Mouse (Mus musculus) right cerebral cortex, postnatal 36 days (tissue): ENCODE data around the gene Pabpc4.
"Not testable (repeated sequence)": the region's sequence is repeated elsewhere in the genome, so short reads cannot be mapped to it uniquely, and the experiment has no call there.

Experiments used
- DNase-seq, 2 experiments: peaks; one replicate each; pipeline ENCODE4 v3.0.0; 2022; ENCODE audit warnings: low spot score in 2 of 2, mixed read lengths in 1 of 2

Gene Pabpc4

DNA sequence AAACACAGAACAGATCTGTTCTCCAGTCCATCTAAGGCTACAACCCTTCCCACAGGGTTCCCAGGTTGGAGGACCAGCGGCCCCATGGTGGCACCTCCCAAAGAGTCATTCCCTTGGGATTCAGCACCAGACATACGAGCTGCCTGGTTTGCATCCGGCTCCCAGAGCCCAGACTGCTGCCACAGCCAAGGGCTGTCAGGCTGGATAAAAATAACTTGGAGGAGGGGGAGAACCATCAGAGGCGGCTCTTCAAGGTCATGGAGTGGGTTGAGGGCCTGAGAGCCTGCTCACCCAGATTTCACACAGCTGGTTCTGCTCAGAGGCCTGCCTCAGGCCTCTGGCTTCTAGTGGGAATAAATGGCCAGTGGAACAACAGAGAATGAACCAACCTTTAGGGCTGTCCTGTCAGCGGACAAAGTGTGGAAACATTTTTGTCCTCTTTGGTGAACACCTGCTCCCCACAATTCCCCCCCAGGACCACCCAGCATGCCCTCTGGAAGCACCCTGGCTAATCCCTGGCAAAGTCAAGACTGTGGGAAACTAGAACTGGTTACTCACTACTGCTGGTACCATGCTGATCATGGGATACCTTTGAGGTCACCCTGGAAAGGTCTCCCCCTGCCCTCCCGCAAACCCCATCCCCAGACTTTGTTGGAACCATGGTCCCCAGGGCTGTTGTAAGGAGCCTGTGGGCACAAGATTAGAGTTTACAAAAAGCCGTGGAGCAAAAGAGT, 14.8 kb upstream of the Pabpc4 start:
- DNase-seq: no peak

DNA sequence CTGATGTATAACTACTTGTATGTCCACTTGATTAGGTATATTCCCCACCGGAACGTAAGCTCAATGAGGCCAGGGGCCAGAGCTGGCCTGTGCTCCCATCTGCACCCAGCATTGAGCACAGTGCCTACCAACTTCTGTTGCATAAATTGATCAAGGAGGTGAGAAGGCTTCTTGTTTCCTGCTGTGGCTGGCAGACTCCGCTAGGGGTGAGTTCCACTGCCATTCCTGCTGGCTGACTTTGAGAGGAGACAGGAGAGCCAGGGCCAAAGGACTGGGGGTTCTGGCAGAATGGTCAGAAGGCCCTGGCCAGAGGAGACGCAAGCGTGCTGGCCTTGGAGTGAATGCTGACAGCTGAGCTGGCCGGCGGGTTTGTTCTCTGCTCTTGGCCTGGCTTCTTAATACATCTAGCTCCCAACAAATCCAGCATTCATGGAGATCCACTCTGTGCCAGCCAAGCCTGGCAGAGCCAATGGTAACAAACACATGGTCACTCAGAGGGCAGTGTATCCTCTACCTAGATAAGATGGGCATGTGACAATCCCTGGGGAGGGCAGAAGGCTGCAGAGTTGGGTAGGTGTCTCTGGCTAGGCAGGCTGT, 13.1 kb upstream of the Pabpc4 start:
- DNase-seq: peak; percentile 72 to 78

DNA sequence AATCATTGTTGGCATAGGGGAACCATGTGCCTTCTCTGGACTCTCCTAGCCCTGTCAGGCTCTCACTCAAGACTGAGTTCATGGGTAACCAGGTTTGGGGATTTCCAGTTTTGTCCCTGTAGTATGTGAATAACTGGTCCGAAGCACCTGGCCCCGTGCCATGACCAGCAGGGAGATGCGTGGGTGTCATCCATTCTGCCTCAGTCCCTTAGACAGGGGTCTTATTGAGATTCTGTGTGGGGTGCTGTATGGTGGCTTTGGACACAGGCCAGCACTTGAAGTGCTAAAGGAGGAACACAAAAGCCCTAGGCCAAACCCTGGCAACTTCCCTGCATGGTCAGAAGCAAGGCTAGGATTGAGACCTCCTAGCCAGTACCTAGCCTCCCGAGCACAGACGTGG, 9.9 kb upstream of the Pabpc4 start:
- DNase-seq: no peak

DNA sequence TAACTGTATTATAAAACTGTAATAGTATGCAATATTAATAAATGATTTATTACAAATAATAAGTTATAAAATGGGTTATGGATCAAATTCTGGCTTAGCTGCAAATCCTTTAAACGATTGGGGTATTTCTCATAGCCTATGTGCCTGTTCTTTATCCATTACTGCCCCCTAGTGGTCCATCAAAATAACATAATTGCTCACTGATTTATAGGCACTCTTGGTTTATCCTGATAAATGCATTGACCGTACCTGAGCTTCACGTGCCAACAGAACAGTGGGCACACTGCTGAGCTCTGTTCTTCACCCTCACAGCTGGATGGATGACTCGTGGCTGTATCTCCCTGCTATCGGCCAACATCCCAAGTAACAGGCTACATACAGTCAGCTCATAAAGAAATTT, 7.5 kb upstream of the Pabpc4 start:
- no peak for DNase-seq

DNA sequence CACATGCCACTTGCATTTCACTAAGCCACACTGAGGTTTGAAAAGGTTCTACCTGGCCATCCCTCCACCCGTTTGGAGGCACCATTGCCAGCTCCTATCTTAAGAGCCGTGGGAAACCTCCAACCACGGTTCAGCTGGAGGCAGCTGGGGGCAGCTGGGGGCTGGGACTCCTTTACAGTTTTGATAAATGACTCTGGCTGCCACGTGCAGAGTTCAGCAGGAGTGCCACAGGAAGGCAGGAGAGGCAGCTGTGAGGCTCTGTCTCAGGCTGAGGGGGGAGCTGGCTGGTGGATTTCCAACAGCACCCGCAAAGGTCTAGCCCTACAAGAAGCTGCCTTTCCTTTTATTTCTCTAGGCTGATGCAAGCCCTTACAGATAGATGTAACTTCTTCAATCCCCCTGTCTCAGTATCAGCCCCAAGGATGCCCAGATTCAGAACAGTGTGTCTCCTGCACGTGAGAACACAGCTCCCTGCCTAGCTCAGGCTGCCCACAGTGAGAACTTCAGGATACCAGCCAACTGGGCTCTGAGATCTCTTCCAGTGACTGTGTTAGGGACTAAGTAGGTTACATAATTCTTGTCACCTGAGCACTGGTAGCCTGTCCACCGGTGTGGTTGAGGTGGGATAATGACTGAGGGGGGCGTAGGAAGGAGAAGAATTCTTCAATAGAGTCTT, 1.9 kb upstream of the Pabpc4 start:
- DNase-seq: no peak

DNA sequence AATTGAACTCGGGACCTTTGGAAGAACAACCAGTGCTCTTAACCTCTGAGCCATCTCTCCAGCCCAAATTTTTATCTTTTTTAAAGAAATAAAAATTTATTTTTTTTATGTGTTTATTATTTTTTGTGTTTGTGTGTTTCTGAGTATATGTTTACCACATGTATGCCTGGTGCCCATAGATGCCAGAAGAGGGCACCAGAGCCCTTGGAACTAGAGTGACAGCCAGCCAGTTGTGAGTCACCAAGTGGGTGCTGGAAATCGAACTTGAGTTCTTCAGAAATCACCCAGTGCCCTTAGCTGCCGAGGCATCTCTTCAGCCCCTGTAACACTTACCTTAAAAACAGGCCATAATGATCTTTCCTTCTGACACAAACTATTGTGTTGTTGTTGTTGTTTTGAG, 8.9 kb downstream of the Pabpc4 start:
- no peak for DNase-seq

DNA sequence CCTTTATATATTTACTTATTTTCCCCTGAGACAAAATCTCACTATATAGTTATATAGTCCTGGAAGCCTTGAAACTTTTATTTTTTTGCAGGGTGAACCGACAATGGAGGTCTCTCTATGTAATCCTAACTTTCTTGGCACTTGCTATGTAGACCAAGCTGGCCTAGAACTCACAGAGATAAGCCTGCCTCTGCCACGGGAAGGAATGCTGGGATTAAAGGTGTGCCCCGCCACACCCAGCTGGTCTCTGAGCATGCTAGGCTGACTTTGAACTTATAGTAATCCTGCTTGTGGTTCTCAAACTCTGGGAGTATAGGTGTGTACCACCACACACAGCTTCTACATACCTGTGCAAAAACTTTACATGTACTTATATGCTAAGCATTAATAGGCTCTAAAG, 18.0 kb downstream of the Pabpc4 start:
- no peak for DNase-seq

DNA sequence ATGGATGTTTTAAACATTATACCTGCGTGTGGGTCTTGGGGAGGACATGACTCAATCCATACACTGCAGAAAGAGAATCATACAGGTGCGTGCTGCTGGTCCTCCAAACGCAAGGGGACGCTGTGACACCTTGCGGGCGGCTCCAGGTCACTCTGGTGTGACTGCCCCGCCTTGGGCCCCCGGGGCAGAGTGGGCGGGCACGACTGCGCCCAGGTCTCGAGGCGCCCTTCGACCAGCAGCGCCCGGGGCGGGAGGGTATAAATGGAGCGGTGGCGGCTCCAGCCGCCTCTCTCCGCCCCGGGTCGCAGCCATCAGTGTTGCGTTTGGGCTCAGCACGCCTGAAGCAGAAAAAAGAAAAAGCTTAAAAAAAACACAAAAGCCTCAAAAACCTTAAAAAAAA, 20.3 kb downstream of the Pabpc4 start:
- DNase-seq: peak; percentile 76 to 77

DNA sequence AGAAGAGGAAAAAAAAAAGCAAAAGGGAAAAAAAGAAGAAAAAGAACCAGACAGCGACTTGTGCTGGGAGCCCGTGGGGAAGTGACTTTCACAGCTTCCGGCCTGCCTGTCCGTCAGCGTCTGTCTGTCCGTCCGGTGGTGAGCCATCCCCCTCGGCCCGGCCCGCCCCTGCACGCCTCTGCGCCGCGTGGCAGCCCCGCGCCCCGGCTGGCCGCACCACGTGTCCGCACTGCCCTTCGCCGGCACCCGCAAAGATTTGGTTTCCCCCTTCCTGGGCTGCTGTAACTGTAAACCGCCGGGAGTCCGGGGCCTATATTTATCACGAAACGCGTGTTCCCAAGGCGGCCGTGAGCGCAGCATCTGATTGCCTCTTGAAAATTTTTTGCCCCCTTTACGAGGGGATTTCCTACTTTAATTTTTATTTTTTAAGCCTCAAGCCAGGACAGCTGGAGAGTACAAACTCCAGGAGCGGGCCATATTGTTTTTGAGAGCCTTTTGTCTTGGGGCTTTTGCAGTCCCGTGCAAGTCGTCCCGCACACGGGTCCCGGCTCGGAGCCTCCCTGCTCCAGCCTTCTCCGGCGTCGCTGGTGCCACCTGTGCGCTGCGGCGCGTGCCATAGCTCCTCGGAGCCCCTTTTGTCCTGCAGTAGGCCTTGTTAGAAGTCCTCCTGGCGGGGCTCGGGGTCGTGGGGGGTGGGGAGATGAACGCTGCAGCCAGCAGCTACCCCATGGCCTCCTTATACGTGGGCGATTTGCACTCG, 20.9 kb downstream of the Pabpc4 start:
- DNase-seq: not testable (repeated sequence)

DNA sequence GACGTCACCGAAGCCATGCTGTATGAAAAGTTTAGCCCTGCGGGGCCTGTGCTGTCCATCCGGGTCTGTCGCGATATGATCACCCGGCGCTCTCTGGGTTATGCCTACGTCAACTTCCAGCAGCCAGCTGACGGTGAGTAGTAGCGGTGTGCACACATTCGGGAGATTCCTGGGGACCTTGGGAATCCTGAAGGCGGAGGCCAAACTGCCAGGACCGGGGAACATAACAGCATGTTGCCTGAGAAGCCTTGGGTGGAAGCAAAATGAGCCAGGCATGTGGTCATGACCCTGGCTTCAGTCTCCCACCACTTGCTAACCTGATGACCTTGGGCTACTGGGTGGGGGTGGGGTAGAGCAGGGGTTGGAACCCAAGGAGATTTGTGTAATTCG, 21.5 kb downstream of the Pabpc4 start:
- not testable (repeated sequence) for DNase-seq

DNA sequence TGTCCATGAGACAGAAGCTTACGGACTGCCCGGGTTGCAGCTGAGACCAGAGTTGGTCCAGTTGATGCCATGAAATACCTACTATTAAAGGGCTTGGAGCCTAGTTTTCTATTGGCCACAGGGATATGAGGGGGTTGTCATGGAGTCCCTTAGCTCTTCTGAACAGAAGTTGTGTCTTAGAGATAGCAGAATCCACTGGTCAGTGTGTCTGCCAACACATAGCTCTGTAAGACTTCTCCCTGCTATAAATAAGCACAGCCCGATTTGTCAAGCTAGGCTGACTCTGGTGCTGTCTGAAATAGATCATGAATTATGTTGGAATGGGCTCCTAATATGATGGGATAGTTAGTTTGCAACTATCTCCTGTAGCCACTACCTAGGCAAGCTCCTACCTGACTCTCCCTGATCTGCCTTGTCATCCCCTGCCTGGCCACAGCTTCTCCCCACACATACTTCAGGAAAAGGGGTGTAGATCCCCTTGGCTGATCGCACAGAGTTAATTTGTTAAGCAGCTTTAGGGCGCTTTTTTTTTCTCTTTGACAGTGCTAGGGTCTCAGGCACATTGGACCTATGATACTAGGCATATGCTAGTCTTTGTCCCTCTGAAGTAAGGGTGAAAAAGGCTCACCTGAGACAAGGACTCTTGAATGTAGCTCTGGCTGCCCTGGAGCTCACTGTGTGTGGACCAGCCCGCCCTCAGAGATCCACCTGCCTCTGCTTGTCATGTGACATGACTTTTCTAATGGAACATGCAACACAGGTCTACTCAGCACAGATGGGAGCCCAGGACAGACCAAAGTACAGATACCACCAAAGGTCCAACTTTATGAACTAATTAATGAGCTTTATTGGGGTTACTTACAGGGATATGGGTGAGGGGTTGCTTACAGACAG, 22.8 kb downstream of the Pabpc4 start:
- DNase-seq: no peak

DNA sequence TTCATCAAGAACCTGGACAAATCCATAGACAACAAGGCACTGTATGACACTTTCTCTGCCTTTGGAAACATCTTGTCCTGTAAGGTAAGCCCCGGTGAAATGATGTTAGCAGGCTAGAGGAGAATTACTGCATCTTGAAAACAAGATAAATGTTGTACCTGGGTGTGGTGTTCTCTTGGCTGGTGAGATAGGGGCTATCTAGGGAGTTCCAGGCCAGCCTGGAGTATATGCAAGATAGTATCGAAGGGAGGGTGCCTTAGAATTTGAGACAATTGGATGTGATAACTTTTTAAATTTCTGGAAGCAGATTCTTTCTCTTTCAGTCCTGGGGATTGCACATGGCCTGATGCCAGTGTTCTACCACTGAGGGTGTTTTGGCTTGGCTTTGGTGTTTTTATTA, 24.6 kb downstream of the Pabpc4 start:
- DNase-seq: no peak

DNA sequence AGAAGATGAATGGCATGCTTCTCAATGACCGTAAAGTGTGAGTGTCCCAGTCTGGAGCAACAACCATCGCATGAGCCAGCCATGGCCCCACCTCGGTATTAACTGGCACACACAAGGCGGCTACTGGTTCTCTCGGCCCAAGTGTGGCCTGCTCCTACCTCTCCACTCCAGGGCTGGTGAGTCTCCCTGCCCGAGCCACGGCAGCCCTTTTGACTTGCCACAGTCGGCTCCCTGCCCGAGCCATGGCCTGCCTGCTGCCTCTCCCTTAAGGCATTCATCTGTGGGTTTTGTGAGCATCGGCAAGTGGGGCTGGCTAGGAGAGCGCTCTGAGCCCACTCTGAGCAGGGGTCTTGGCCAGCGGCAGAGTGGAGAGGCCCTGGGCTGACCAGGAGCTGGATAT, 26.9 kb downstream of the Pabpc4 start:
- no peak for DNase-seq

DNA sequence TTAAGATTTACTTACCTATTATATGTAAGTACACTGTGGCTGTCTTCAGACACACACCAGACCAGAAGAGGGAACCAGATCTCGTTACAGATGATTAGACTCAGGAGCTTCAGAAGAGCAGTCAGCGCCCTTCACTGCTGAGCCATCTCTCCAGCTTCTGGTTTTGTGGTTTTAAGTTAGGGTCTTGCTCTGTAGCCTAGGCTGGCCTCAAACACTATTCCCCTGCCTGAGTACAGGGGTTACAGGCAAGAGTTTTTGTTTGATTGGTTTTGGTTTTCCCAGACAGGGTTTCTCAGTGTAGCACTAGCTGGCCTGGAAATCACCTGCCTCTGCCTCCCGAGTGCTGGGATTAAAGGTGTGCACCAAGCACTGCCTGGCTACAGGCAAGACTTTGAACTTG, 30.2 kb downstream of the Pabpc4 start:
- DNase-seq: no peak

DNA sequence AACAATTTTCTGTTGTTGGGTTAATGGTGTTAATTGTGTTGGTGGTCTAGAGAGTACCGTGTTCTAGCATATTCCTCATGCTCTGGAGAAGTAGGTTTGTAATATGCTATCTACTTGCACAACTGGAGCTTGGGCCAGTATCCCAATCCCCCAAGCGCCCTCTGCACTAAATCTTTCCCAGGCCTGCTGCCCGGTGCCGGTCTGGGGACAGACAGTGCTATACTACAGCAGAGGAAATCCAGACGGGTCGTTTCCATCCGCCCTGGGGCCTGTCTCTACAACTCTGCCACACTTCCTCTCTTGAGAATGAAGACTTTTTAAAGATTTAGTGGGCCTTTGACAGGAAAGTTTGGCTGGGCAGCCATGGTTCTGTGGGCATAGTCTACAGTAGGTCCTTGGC, 30.8 kb downstream of the Pabpc4 start:
- no peak for DNase-seq

DNA sequence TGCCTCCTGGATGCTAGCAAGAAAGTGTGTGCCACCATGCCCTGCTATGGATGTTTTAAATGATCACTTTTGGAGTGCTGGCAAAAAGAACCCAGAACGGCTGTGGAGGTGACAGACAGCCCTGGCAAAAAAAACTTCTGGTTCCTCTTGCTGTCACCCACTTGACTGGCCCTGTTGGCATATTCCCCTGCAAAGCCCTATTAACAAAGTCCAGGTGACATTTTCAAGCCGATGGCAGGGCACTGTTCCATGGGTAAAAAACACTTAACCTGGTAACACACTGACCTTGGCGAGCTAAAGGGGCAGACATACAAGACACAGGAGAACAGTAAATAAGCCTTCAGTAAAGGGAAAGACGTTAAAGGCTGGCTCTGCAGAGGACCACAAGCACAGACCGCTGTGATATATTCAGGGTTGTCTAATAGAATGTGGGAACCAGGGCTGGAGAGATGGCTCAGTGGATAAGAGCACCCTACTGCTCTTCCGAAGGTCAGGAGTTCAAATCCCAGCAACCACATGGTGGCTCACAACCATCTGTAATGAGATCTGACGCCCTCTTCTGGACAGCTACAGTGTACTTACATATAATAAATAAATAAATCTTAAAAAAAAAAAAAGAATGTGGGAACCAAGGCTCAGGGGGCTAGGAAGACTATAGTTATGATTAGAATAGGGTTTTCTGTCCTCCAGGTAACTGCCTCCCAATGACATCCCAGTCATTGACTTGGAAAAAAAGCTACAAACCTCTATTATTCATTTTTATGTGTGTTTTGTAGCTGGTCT, 31.7 kb downstream of the Pabpc4 start:
- no peak for DNase-seq

DNA sequence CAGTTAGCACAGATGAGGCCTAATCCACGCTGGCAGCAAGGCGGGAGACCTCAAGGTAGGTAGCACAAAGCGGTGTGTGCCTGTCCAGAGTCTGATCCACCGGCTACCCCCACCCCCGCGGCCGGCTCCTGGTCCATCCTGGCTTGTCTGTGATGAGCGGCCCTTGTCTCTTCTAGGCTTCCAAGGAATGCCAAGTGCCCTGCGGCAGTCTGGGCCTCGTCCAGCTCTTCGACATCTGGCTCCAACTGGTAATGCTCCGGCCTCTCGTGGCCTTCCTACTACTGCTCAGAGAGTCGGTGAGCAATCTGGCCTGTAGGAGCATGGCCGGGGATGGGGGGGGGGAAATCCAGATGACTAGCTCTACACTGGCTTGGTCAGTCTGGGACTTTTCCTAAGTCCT, 32.9 kb downstream of the Pabpc4 start:
- not testable (repeated sequence) for DNase-seq

DNA sequence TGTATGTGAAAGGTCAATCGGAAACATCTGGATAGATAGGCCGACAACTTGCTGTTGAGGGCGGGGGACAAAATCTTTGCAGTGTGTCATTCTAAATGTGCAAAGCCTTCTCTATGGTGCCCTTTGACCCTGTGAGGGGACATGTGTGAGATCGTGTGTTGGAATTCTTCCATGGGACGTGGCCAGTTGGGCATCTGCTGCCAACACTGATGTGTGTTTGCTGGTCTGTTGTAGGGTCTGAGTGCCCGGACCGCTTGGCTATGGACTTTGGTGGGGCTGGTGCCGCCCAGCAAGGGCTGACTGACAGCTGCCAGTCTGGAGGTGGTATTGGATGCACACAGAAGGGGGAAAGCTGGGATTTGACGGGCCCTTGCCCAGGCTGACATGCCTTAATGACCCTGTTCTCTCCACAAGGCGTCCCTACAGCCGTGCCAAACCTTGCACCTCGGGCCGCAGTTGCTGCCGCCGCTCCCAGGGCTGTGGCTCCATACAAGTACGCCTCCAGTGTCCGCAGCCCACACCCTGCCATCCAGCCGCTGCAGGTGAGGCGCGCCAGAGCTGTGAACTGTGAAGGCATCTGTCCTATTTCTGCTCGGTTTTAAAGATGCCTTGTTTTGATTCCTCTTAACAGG, 33.5 kb downstream of the Pabpc4 start:
- no peak for DNase-seq

DNA sequence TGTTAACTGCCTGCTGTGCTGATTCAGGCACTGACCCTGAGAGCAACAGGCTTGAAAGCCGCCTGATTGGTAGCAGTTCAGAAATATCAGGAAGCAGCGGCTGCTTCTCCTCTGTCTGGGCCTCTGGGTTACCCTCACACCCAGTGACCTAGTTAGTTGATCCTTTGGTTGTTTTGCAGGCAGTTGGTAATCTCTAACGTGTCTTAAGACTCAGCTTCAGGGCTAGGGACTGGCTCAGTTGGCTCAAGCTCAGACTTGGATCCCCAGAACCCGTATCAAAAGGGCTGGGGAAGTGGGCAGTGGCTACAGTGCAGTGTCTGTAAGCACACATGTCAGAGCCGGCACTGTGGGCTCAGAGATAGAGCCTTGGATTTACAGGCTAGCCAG, 34.0 kb downstream of the Pabpc4 start:
- DNase-seq: no peak
